Mouse (Mus musculus): ENCODE measurements around the gene Gpsm3. TPM values are rescaled to one million over a fixed set of nuclear protein-coding genes. Genes with fewer than 3 reads are reported as not detected.

Gene Gpsm3
- polyA plus RNA-seq, 1 experiment: 9.5 TPM

- DNase-seq (ENCODE audit: low spot score): no peak
Measured at GRCm38 (mm10) chr17:34629796-34630603, 40.4 kb downstream of the Gpsm3 start.

DNA sequence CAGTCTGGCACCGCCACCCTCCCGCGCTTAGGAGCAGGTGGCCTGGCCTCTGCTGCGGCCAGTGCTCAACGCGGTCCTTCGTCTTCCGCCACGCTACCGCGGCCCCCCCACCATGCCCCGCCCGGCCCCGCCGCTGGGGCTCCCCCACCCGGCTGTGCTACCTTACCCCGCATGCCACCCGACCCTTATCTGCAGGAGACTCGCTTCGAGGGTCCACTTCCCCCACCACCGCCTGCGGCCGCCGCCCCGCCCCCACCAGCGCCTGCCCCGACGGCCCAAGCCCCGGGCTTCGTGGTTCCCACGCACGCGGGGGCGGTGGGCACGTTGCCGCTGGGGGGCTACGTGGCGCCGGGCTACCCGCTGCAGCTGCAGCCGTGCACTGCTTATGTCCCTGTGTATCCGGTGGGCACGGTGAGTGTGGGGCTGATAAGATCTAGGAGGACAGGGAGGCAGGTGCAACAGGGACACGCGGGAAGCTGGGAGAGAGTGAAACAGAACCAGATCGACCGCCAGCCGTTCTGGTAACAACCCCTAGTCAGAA lies 41.2 kb downstream of the Gpsm3 start:
- DNase-seq (ENCODE audit: low spot score): no peak

GRCm38 (mm10) chr17:34631647-34632046 lies 42.0 kb downstream of the Gpsm3 start:
- DNase-seq (ENCODE audit: low spot score): no peak

- DNase-seq (ENCODE audit: low spot score): peak; percentile 59
Measured at GRCm38 (mm10) chr17:34632261-34632691, 42.7 kb downstream of the Gpsm3 start.

- DNase-seq (ENCODE audit: low spot score): no peak
Measured at GRCm38 (mm10) chr17:34635671-34636070, 46.1 kb downstream of the Gpsm3 start.

DNA sequence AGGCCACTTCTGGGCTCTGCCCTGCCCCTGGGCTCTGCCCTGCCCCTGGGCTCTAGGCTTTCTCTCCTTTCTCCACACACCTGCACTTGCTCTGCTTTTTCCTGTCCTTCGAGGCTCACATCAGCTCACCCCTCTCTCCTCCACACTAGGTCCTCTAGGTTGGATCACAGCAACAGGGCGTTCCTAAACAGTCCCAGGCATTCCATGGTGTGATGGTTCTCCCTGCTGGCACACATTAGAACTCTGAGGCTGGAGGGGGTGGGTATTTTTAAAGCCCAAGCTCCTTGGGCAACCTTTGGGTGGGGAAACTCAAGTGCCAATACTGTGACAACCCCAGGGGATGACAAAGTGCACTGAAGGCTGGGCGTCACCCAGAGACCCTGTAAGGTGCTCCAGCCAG lies 47.9 kb downstream of the Gpsm3 start:
- DNase-seq (ENCODE audit: low spot score): no peak

DNA sequence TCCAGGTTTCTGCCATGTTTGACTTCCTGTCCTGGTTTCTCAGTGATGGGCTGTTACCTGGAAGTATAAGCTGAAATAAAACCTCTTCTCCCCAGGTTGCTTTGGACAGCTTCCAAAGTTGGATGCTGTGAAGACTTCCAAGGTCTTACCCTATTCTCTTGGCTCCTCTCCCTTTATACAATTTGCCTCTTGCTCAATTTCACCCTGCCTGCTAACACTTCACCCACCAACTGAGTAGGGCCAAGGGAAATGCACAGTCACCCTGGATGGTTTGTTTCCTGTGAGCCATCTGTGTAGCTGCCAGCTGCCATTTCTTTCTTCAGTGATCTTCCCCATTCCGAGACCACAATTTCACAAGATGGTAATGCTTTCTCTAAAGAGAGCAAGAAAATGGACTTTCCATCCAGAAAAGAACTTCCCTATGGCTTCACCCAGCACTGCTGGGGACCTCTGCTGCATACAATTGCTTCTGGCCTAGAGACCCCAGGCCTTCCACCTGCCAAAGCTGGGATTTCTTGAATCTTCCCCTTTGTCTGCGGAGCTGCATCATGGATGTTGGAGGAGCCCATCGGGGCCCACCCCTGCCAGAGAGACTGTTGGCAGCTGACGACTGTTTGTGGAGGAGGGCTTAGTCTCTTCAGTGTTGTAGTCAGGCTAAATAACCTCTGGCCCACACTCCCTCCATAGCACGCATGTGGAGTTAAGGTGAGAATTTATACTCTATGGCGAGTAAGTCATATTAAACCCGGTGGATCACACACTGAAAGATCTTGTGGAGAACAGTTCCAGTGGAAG lies 50.1 kb downstream of the Gpsm3 start:
- DNase-seq (ENCODE audit: low spot score): no peak

DNA sequence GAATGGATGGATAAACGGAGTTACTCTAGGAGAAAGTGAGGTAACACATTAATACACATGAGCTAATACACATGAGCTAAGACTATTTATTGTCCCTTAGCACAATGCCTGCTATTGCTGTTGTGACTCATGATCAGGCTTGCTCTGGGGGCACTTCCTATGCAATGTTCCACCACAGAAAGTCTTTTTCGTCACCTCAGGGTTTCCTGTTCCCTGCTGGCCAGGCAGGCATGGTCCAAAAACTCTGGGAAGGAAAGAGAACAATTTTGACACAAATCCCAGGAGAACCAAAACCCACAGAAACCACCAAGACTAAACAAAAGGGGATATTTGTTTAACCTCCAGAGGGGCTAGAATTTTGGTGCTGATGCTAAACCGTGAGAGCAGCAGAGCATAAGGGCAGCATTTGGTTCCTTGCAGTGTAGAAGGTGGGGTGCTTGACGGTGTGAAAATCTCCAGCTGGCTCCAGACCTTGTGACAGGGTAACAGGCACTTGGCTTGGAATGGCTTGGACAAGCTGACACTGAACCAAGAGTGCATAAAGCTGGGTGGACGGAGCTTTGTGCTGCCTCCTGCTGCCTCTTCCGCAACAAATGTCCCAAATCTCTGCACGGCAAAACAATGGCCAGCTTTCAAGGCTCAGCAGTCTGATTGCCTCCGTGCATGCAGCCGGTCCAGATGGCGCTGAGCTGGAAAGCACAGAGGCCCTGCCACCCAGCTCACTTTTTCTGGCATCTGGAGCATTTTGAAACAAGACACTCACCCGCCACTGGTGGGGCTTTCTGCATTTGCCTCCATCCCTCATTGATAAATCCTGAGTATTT lies 51.4 kb downstream of the Gpsm3 start:
- no peak for DNase-seq (ENCODE audit: low spot score)

Other genes starting within 250 kb of the Gpsm3 start
- 0.28 and 0.40 TPM in 2 replicates for gene Btnl2, start 235.0 kb upstream of the Gpsm3 start, polyA plus RNA-seq (2012; rRNA removed)
- gene Btnl1, start 212.7 kb upstream of the Gpsm3 start, polyA plus RNA-seq (2012; rRNA removed): not detected in 2 replicates
- 1.2 and 1.6 TPM in 2 replicates for gene BC051142, start 191.0 kb upstream of the Gpsm3 start, polyA plus RNA-seq (2012; rRNA removed)
- gene Btnl4, start 112.5 kb upstream of the Gpsm3 start, polyA plus RNA-seq (2012; rRNA removed): 0.04 TPM in 1 of 2 replicates, not detected in the other
- gene Btnl6, start 72.5 kb upstream of the Gpsm3 start, polyA plus RNA-seq (2012; rRNA removed): not detected in 2 replicates
- 3.2 and 5.5 TPM in 2 replicates for gene Notch4, start 25.5 kb upstream of the Gpsm3 start, polyA plus RNA-seq (2012; rRNA removed)
- gene Pbx2, start 1.5 kb downstream of the Gpsm3 start, polyA plus RNA-seq (2012; rRNA removed): 55.2 and 58.1 TPM in 2 replicates
- gene Ager, start 8.1 kb downstream of the Gpsm3 start, polyA plus RNA-seq (2012; rRNA removed): 5.1 and 6.1 TPM in 2 replicates
- gene Rnf5, start 13.9 kb downstream of the Gpsm3 start, polyA plus RNA-seq (2012; rRNA removed): 82.7 and 91.4 TPM in 2 replicates
- 104 and 109 TPM in 2 replicates for gene Agpat1, start 14.5 kb downstream of the Gpsm3 start, polyA plus RNA-seq (2012; rRNA removed)
- 9.3 and 10.6 TPM in 2 replicates for gene Egfl8, start 26.2 kb downstream of the Gpsm3 start, polyA plus RNA-seq (2012; rRNA removed)
- gene Ppt2, start 38.7 kb downstream of the Gpsm3 start, polyA plus RNA-seq (2012; rRNA removed): 22.8 and 24.8 TPM in 2 replicates
- 8.0 and 11.1 TPM in 2 replicates for gene Prrt1, start 39.7 kb downstream of the Gpsm3 start, polyA plus RNA-seq (2012; rRNA removed)
- gene Fkbpl, start 55.0 kb downstream of the Gpsm3 start, polyA plus RNA-seq (2012; rRNA removed): 4.6 and 7.2 TPM in 2 replicates
- 39.2 and 42.1 TPM in 2 replicates for gene Atf6b, start 57.3 kb downstream of the Gpsm3 start, polyA plus RNA-seq (2012; rRNA removed)
- gene Tnxb, start 80.7 kb downstream of the Gpsm3 start, polyA plus RNA-seq (2012; rRNA removed): 74.4 and 93.5 TPM in 2 replicates
- gene C4b, start 154.1 kb downstream of the Gpsm3 start, polyA plus RNA-seq (2012; rRNA removed): 55.7 and 73.2 TPM in 2 replicates
- not detected in 2 replicates for gene Cyp21a1, start 214.8 kb downstream of the Gpsm3 start, polyA plus RNA-seq (2012; rRNA removed)
- gene Stk19, start 247.1 kb downstream of the Gpsm3 start, polyA plus RNA-seq (2012; rRNA removed): 37.0 and 47.5 TPM in 2 replicates
- 32.3 and 45.6 TPM in 2 replicates for gene Dxo, start 247.2 kb downstream of the Gpsm3 start, polyA plus RNA-seq (2012; rRNA removed)

Measured in urinary bladder, adult 2 months (tissue).